Mouse (Mus musculus) G1E-ER4 (cell line): Measurements from ENCODE around the gene Grk1. TPM values are rescaled to one million over a fixed set of nuclear protein-coding genes. Genes with fewer than 3 reads are reported as not detected.

Experiments used
- GATA1 ChIP-seq: IDR thresholded peaks from one replicate; pipeline ENCODE4 v1.8.0; 2012; ENCODE audit warnings: low read length, inconsistent platforms
- polyA plus RNA-seq: library from polyadenylated mRNA; stranded (reverse); fragments of >175 nt; gene quantifications from 2 replicates; pipeline ENCODE4 v1.2.3, GENCODE M21; 2012

Grk1 gene
- polyA plus RNA-seq, result not detected in 2 replicates

- no peak for TF ChIP-seq GATA1
These were observed at the start of gene Grk1 for GRCm38 (mm10) chr8:13404666-13405131. Gene Grk1 (plus strand): TSS chr8:13405081.

GRCm38 (mm10) chr8:13356221-13356620, 48.7 kb upstream of the Grk1 start:
- no peak for TF ChIP-seq GATA1

GRCm38 (mm10) chr8:13356681-13357080, 48.2 kb upstream of the Grk1 start:
- no peak for TF ChIP-seq GATA1

GRCm38 (mm10) chr8:13360213-13360612, 44.7 kb upstream of the Grk1 start:
- no peak for TF ChIP-seq GATA1

GRCm38 (mm10) chr8:13361865-13362264, 43.0 kb upstream of the Grk1 start:
- TF ChIP-seq GATA1, result no peak

GRCm38 (mm10) chr8:13373151-13373662, 31.7 kb upstream of the Grk1 start:
- TF ChIP-seq GATA1, result no peak

- no peak for TF ChIP-seq GATA1
These were observed 23.3 kb upstream of the Grk1 start for GRCm38 (mm10) chr8:13381630-13382029.

GRCm38 (mm10) chr8:13382536-13382935, 22.3 kb upstream of the Grk1 start:
- no peak for TF ChIP-seq GATA1

- no peak for TF ChIP-seq GATA1
These were observed 21.9 kb upstream of the Grk1 start for GRCm38 (mm10) chr8:13382999-13383398.

- TF ChIP-seq GATA1, result no peak
These were observed 18.5 kb upstream of the Grk1 start for GRCm38 (mm10) chr8:13386366-13386765.

GRCm38 (mm10) chr8:13387728-13388127, 17.2 kb upstream of the Grk1 start:
- no peak for TF ChIP-seq GATA1

- TF ChIP-seq GATA1, result no peak
These were observed 16.1 kb upstream of the Grk1 start for GRCm38 (mm10) chr8:13388744-13389143.

GRCm38 (mm10) chr8:13393869-13394268, 11.0 kb upstream of the Grk1 start:
- no peak for TF ChIP-seq GATA1

- TF ChIP-seq GATA1, result no peak
These were observed 8.2 kb upstream of the Grk1 start, which contains the start of gene Atp4b for GRCm38 (mm10) chr8:13396725-13397124. Gene Atp4b (minus strand): TSS chr8:13396825.

GRCm38 (mm10) chr8:13403517-13403916, 1.4 kb upstream of the Grk1 start:
- no peak for TF ChIP-seq GATA1

- TF ChIP-seq GATA1, result no peak
These were observed 1.1 kb downstream of the Grk1 start for GRCm38 (mm10) chr8:13406011-13406410.

- TF ChIP-seq GATA1, result no peak
These were observed 6.7 kb downstream of the Grk1 start for GRCm38 (mm10) chr8:13411597-13411996.
